Mouse (Mus musculus): ENCODE measurements around the gene Kif26b. TPM values are rescaled to one million over a fixed set of nuclear protein-coding genes. Genes with fewer than 3 reads are reported as not detected.

Gene Kif26b
- polyA plus RNA-seq, 1 experiment from 2014 or later, result 0.44 TPM

- WGBS, result 69% methylated on average over 1 of the region's 1 CpGs
- no peak overlapping the region for H3K4me3 ChIP-seq (ENCODE audit: low read depth, low read length)
- no peak for DNase-seq (ENCODE audit: low spot score)
- H3K36me3 ChIP-seq (ENCODE audit: insufficient read depth, low read length), result no peaks in the 10 kb centered on the region
- no peaks in the 10 kb centered on the region for H3K9me3 ChIP-seq (ENCODE audit: low read length)
- TF ChIP-seq CTCF (IDR thresholded peaks at IDR 0.05), result no peak
- no peak for TF ChIP-seq EP300 (IDR thresholded peaks at IDR 0.05)
- H3K4me2 ChIP-seq (replicated peaks; ENCODE audit: low read depth, low read length), result no peak overlapping the region
- no peak for ATAC-seq
- H3K27ac ChIP-seq (ENCODE audit: low read length), result no peak overlapping the region
- no peaks in the 10 kb centered on the region for H3K4me1 ChIP-seq (ENCODE audit: insufficient read depth, low read depth, low read length)
- no peak overlapping the region for H3K9ac ChIP-seq (replicated peaks; ENCODE audit: low read depth)
- H3K27me3 ChIP-seq (replicated peaks; ENCODE audit: insufficient read depth, low read length), result no peaks in the 10 kb centered on the region
These were observed 308.1 kb downstream of the Kif26b start for GRCm38 (mm10) chr1:178836998-178837397.

- no peak overlapping the region for H3K27ac ChIP-seq (ENCODE audit: low read length)
- no peak overlapping the region for H3K4me2 ChIP-seq (replicated peaks; ENCODE audit: low read depth, low read length)
- no peaks in the 10 kb centered on the region for H3K36me3 ChIP-seq (ENCODE audit: insufficient read depth, low read length)
- no peaks in the 10 kb centered on the region for H3K9me3 ChIP-seq (ENCODE audit: low read length)
- no peak for TF ChIP-seq EP300 (IDR thresholded peaks at IDR 0.05)
- no peak overlapping the region for H3K4me3 ChIP-seq (ENCODE audit: low read depth, low read length)
- no peaks in the 10 kb centered on the region for H3K27me3 ChIP-seq (replicated peaks; ENCODE audit: insufficient read depth, low read length)
- H3K4me1 ChIP-seq (ENCODE audit: insufficient read depth, low read depth, low read length), result no peaks in the 10 kb centered on the region
- ATAC-seq (no peak), DNase-seq (ENCODE audit: low spot score) (no peak)
- H3K9ac ChIP-seq (replicated peaks; ENCODE audit: low read depth), result no peak overlapping the region
- 45% methylated on average over 10 of the region's 10 CpGs for WGBS
These were observed 309.9 kb downstream of the Kif26b start for GRCm38 (mm10) chr1:178838696-178839320.

- H3K27ac ChIP-seq (ENCODE audit: low read length), result no peak overlapping the region
- whole genome bisulfite sequencing, result 41% methylated on average over 7 of the region's 7 CpGs
These were observed 311.4 kb downstream of the Kif26b start for GRCm38 (mm10) chr1:178840311-178840710.

GRCm38 (mm10) chr1:178844839-178845238 lies 315.9 kb downstream of the Kif26b start:
- Histone ChIP-seq H3K4me2 (replicated peaks; ENCODE audit: low read depth, low read length) (no peak overlapping the region), H3K27ac (ENCODE audit: low read length) (no peak overlapping the region), H3K36me3 (ENCODE audit: insufficient read depth, low read length) (no peaks in the 10 kb centered on the region), H3K9me3 (ENCODE audit: low read length) (no peaks in the 10 kb centered on the region), H3K4me3 (ENCODE audit: low read depth, low read length) (no peak overlapping the region), H3K4me1 (ENCODE audit: insufficient read depth, low read depth, low read length) (no peaks in the 10 kb centered on the region), H3K9ac (replicated peaks; ENCODE audit: low read depth) (no peak overlapping the region), H3K27me3 (replicated peaks; ENCODE audit: insufficient read depth, low read length) (no peaks in the 10 kb centered on the region)
- 78% methylated on average over 6 of the region's 6 CpGs for whole genome bisulfite sequencing
- ATAC-seq (no peak), DNase-seq (ENCODE audit: low spot score) (no peak)
- no peak for TF ChIP-seq CTCF (IDR thresholded peaks at IDR 0.05)
- no peak for TF ChIP-seq EP300 (IDR thresholded peaks at IDR 0.05)

More at GRCm38 (mm10) chr1:178840311-178840710, 311.4 kb downstream of the Kif26b start:
- Histone ChIP-seq H3K4me2 (replicated peaks; ENCODE audit: low read depth, low read length) (no peak overlapping the region), H3K27me3 (replicated peaks; ENCODE audit: insufficient read depth, low read length) (no peaks in the 10 kb centered on the region), H3K36me3 (ENCODE audit: insufficient read depth, low read length) (no peaks in the 10 kb centered on the region), H3K4me3 (ENCODE audit: low read depth, low read length) (no peak overlapping the region), H3K9me3 (ENCODE audit: low read length) (no peaks in the 10 kb centered on the region), H3K4me1 (ENCODE audit: insufficient read depth, low read depth, low read length) (no peaks in the 10 kb centered on the region), H3K9ac (replicated peaks; ENCODE audit: low read depth) (no peak overlapping the region)
- no peak for ATAC-seq
- DNase-seq (ENCODE audit: low spot score), result no peak
- TF ChIP-seq EP300 (IDR thresholded peaks at IDR 0.05) (no peak), CTCF (IDR thresholded peaks at IDR 0.05) (no peak)

- WGBS, result 74% methylated on average over 5 of the region's 5 CpGs
- no peaks in the 10 kb centered on the region for H3K4me1 ChIP-seq (ENCODE audit: insufficient read depth, low read depth, low read length)
- H3K36me3 ChIP-seq (ENCODE audit: insufficient read depth, low read length), result no peaks in the 10 kb centered on the region
- no peak overlapping the region for H3K4me3 ChIP-seq (ENCODE audit: low read depth, low read length)
- H3K9ac ChIP-seq (replicated peaks; ENCODE audit: low read depth), result no peak overlapping the region
- TF ChIP-seq EP300 (IDR thresholded peaks at IDR 0.05), result no peak
- no peak for TF ChIP-seq CTCF (IDR thresholded peaks at IDR 0.05)
- H3K9me3 ChIP-seq (ENCODE audit: low read length), result no peaks in the 10 kb centered on the region
- ATAC-seq (no peak), DNase-seq (ENCODE audit: low spot score) (no peak)
- no peak overlapping the region for H3K4me2 ChIP-seq (replicated peaks; ENCODE audit: low read depth, low read length)
- H3K27ac ChIP-seq (ENCODE audit: low read length), result no peak overlapping the region
- H3K27me3 ChIP-seq (replicated peaks; ENCODE audit: insufficient read depth, low read length), result no peaks in the 10 kb centered on the region
These were observed 318.6 kb downstream of the Kif26b start for GRCm38 (mm10) chr1:178847569-178847968.

GRCm38 (mm10) chr1:178848380-178849106 lies 319.6 kb downstream of the Kif26b start:
- Histone ChIP-seq H3K27ac (ENCODE audit: low read length) (no peak overlapping the region), H3K27me3 (replicated peaks; ENCODE audit: insufficient read depth, low read length) (no peaks in the 10 kb centered on the region), H3K9ac (replicated peaks; ENCODE audit: low read depth) (no peak overlapping the region), H3K9me3 (ENCODE audit: low read length) (no peaks in the 10 kb centered on the region), H3K4me1 (ENCODE audit: insufficient read depth, low read depth, low read length) (no peaks in the 10 kb centered on the region), H3K4me3 (ENCODE audit: low read depth, low read length) (no peak overlapping the region), H3K36me3 (ENCODE audit: insufficient read depth, low read length) (no peaks in the 10 kb centered on the region), H3K4me2 (replicated peaks; ENCODE audit: low read depth, low read length) (no peak overlapping the region)
- ATAC-seq (no peak), DNase-seq (ENCODE audit: low spot score) (no peak)
- no peak for TF ChIP-seq EP300 (IDR thresholded peaks at IDR 0.05)
- TF ChIP-seq CTCF (IDR thresholded peaks at IDR 0.05), result no peak
- WGBS, result 78% methylated on average over 5 of the region's 5 CpGs
